Mouse (Mus musculus) heart, adult 2 months (tissue): ENCODE measurements around the gene Lrrc56.

Experiments used
- CTCF ChIP-seq: fragments of 200-600 bp; IDR thresholded peaks from 2 replicates; pipeline ENCODE4 v1.8.1; 2022; ENCODE audit warnings: antibody characterized with exemption, mild to moderate bottlenecking, moderate library complexity
- EP300 ChIP-seq: fragments of 200-500 bp; IDR thresholded peaks from 2 replicates; pipeline ENCODE4 v1.6.1; 2011; ENCODE audit warnings: low read depth, low read length, control low read depth; ENCODE audit not compliant: insufficient read depth
- POLR2A ChIP-seq: fragments of 200-500 bp; IDR thresholded peaks from 2 replicates; pipeline ENCODE4 v1.6.1; 2011; ENCODE audit warnings: mild to moderate bottlenecking, low read depth, low read length, control low read depth; ENCODE audit not compliant: insufficient read depth

GRCm38 (mm10) chr7:141226535-141226934 is 32.6 kb downstream of the Lrrc56 start:
- peak; percentile 36 for TF ChIP-seq CTCF
- TF ChIP-seq POLR2A, result no peak
- TF ChIP-seq EP300, result no peak
